Mouse (Mus musculus) lung, postnatal 0 days (tissue): ENCODE data around the gene Psd.
A peak's percentile ranks its signal among the peaks of the same experiment; 100 is the strongest.

ENCODE experiments used
- CTCF ChIP-seq: IDR thresholded peaks from 2 replicates; pipeline ENCODE4 v1.5.1; 2016; ENCODE audit warnings: antibody characterized with exemption, mild to moderate bottlenecking
- EP300 ChIP-seq: IDR thresholded peaks from 2 replicates; pipeline ENCODE4 v1.6.1; 2016; ENCODE audit warnings: antibody characterized with exemption, mild to moderate bottlenecking, control low read depth

GRCm38 (mm10) chr19:46329951-46330350 lies 3.0 kb upstream of the Psd start:
- TF ChIP-seq CTCF = peak; percentile 97
- no peak for TF ChIP-seq EP300
